Mouse (Mus musculus) E14TG2a.4 (cell line): ENCODE data around the gene Mrpl12.

Source experiments
- CTCF ChIP-seq: conservative IDR thresholded peaks from 2 replicates; pipeline ENCODE4 v1.5.1; 2014; ENCODE audit warnings: low read length
- POU5F1 ChIP-seq: IDR thresholded peaks from 2 replicates; pipeline ENCODE4 v1.6.1; 2014; ENCODE audit warnings: low read length, borderline replicate concordance

GRCm38 (mm10) chr11:120527690-120528354, 43.4 kb downstream of the Mrpl12 start:
- TF ChIP-seq CTCF = no peak
- TF ChIP-seq POU5F1 = no peak
